Mouse (Mus musculus): Measurements from ENCODE around the gene Ebf4.

Gene Ebf4

DNA sequence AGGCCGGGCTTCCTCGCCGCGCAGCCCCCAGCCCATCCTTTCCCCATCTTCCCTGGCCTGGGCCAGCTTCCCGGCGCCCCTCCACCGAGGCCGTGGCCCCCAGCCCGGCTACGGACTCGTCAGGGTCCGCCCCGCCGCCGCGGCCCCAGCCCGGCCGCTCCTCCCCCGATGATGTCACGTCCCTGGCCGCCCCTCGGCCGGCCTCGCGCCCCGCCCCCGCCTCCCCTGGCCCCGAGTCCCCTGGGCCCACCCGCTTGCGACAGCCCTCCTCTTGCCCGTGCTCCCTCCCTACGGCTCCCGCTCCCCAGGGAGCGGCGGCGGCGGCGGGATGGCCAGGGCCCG is at the start of gene Ebf4:
Ebf4 (plus strand) TSS at position 234 of the 342 bp plus-strand sequence.
- under 1% methylated on average over 35 of the region's 39 CpGs for WGBS

DNA sequence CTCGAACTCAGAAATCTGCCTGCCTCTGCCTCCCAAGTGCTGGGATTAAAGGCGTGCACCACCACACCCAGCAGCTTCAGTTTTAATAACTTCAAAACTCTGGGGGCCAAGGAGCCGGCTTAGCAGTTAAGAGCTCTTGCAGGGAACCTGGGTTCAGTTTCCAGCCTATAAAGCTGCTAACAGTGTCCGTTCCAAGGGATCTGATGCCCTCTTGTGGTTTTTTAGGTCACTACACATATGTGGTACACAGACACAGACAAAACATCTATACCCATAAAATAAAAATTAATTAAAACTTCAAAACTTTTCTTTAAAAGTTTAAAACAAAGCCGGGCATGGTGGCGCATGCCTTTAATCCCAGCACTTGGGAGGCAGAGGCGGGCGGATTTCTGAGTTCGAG is 48.1 kb upstream of the Ebf4 start:
- 54% methylated on average over 9 of the region's 9 CpGs for WGBS

DNA sequence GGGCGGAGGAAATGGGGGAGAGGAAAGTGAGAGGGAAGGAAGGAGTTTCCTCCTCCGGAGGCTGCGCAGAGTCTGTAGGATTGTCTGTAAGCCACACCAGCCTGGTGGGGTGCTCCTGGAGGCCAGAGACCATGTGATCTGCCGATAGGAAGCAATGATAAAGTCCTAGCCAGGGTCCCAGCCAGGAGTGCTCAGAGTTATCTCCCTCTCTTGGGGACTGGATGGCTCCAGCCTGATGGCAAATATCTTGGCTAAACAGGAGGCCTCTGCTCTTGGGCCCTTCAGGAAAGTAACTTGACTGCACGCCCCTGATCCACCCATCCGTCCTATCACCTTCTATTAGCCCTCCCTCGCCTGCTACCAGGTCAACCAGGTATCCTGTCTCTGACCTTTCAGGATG is 46.7 kb upstream of the Ebf4 start:
- 83% methylated on average over 7 of the region's 7 CpGs for WGBS

DNA sequence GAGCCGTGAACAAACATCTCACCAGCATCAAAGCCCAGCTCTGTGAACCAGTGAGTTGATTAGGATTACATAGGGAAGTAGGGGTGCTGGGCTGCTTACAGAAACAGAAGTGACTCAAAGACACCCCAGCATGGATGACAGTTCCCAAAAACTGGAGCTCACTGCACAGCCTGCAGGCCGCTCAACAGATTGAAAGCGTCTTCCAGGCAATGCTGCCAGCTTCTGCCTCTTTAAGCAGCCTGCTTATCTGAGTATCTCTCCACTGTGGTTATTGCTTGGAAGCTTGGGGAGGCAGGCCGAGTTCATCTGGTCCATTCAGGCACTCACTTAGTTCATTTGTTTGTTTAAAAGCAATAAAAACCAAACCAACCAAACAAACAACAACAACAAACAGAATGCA is 38.2 kb upstream of the Ebf4 start:
- 66% methylated on average over 4 of the region's 4 CpGs for WGBS

DNA sequence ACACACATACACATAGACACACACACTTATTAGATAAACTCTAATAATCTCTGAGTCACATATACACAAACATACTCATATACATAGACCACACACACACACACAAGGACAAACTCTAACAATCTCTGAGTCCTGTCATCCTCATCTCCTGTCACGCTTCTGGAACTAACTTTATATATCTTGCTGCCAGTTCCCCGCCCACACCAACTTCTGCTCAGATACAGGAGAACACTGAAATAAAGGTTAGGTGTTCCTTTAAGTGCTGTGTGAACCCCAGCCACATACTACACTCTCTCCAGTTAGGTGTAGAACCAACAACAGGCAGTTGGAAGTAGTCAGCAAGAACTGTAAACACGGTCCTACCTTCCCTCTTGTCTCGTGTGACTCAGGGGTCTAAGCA is 34.1 kb upstream of the Ebf4 start:
- WGBS, result 72% methylated on average over 4 of the region's 4 CpGs

DNA sequence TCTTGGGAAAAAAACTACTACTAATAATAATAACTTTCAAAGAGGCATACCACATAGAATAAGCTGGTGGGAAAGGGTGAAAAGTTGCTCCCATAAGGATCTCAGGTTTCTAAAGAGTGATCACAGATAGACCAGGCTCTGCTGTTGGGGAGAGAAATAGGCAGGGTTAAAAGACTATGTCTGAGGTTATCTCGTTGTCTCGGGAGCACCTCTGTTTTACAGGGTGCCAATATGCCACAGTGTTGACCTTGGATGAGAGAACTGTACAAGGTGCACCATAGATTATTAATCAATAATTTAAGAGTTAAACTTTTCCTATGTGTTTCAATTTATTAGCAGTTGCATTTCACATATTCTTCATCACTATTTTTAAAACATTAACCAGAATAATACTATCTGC is 33.1 kb upstream of the Ebf4 start:
- WGBS, result 93% methylated on average over 2 of the region's 2 CpGs

DNA sequence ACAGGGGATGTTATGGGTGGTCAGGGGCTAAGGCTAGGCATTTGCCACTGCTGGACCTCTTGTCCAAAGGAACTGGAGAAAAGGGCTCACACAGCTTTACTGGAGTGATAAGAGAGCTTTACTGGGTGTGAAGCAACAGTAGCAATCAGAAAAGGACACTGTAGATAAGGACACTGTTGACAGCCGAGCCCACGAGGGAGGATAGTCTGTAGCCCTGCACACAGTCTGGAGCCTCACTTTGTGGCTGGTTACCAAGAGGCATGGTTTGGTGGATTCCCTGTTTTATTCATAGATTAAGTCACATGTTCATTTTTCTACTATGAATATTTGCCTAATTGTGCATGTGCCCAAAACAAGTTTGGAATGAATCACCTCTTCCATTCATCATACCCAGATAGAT is 32.6 kb upstream of the Ebf4 start:
- 83% methylated on average over 2 of the region's 2 CpGs for WGBS

GRCm38 (mm10) chr2:130265520-130265919 is 29.4 kb upstream of the Ebf4 start:
- WGBS, result 85% methylated on average over 1 of the region's 1 CpGs

DNA sequence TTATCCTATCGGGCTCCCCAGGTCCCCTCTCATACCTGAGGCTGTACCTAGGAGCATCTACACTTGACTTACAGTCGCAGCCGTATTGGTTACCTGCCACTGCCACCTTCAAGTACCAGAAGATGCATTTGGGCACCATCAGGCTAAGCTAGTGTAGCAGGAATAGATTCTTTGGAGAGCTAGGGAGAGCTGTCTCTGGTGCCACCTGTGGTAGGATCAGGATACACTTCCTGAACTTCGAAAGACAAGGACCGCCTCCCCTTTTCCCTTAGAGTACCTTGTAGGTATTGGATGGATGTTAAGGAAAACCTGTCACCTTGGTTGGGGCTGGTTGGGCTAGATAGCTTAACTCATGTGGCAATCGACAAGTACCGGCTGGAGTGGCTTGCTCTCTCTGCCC is 26.9 kb upstream of the Ebf4 start:
- 67% methylated on average over 7 of the region's 7 CpGs for WGBS

- under 1% methylated on average over 14 of the region's 14 CpGs for WGBS
Measured at GRCm38 (mm10) chr2:130273732-130274131, 21.2 kb upstream of the Ebf4 start.

- under 1% methylated on average over 68 of the region's 68 CpGs for WGBS
Measured at GRCm38 (mm10) chr2:130274149-130274861, 20.7 kb upstream of the Ebf4 start, which contains the start of gene Nop56. Gene Nop56 (plus strand): TSS chr2:130274430.

DNA sequence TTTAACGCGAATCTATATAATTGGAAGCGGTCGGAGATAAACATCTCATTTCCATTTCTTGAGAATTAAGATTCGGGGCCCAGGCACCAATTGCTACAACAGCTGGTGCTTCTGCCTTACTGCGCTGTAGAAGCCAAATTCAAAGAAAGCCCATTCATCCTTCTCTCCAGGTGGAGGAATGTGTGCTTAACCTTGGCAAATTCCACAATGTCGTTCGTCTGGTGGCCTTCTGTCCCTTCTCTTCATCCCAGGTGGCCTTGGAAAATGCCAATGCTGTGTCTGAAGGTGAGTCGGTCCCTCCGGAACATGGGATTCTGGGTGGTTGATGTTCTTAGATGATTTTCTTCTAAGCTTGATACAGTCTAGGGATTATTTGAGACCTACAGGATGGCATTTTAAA is 20.1 kb upstream of the Ebf4 start:
- WGBS, result 1% methylated on average over 10 of the region's 10 CpGs

GRCm38 (mm10) chr2:130275649-130276048 is 19.3 kb upstream of the Ebf4 start:
- WGBS, result 37% methylated on average over 6 of the region's 6 CpGs

DNA sequence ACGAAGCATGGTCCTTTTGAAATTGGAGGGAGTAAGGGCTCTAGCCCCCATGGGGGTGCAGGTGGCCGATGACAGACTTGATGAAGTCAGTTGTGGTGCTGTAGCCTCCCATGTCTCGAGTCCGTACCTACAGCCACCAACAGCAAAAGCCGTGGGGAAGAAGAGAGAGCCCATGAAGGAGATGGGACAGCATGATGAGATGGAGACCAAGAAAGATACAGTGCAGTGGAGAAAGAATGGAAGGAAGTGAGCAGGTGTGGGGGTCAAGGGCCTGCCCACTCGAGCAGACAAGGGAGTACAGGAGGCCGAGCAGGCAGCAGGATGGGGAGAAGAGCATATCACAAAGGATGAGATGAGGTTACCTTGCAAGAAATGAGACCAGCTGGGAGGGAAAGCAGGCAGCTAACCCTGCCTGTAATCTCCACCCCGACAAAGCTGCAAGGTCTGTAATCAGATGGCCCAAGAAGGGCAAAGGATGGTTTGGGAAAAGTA is 15.3 kb upstream of the Ebf4 start:
- WGBS, result 43% methylated on average over 8 of the region's 8 CpGs

- 21% methylated on average over 7 of the region's 7 CpGs for WGBS
Measured at GRCm38 (mm10) chr2:130280224-130280623, 14.7 kb upstream of the Ebf4 start.

- 23% methylated on average over 4 of the region's 4 CpGs for WGBS
Measured at GRCm38 (mm10) chr2:130280818-130281217, 14.2 kb upstream of the Ebf4 start.

GRCm38 (mm10) chr2:130283854-130284654 is 10.9 kb upstream of the Ebf4 start, which contains the start of gene Idh3b:
Gene Idh3b (minus strand): TSS chr2:130284547.
- WGBS, result 1% methylated on average over 51 of the region's 51 CpGs

GRCm38 (mm10) chr2:130289086-130289485 is 5.9 kb upstream of the Ebf4 start:
- 72% methylated on average over 4 of the region's 4 CpGs for WGBS

DNA sequence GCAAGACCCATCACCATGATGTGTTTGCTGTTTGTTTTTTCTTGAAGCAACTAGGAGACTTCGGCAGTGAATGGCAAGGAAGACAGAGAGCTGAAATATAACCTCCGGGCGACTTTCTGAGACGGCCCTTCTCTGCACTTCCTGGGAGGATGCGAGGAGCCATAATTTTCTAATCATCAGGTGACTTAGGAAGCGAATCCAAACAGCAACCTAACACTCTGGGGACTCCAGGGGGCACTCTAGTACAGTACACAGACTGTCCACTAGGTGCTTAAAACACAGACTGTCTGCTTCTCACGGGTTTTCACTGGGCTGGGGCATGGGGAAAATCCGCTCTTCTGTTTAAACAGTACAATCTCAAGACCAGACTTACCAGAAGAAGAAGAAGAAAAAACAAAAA is 3.5 kb upstream of the Ebf4 start:
- 9% methylated on average over 8 of the region's 8 CpGs for WGBS

GRCm38 (mm10) chr2:130293009-130293408 is 2.0 kb upstream of the Ebf4 start:
- 66% methylated on average over 3 of the region's 3 CpGs for WGBS

DNA sequence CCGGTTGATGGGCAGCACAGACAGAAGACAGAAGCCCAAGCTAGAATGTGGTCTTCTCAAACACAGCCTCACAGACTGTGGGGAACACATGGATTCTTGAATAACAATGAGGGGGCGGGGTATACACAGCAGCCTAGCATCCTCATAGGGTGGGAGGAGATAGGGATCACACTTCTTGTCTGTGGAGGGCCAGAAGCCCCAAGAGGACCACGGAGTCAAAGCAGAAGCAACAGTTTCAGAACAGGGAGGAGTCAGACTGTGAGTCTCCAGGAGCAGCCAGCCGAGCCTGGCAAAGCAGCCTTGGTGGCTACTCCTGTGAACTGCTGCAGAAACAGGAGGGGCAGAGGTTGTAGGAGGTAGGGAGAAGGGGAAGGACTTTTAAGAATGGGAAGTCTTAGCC is 1.5 kb upstream of the Ebf4 start:
- WGBS, result 16% methylated on average over 4 of the region's 4 CpGs

DNA sequence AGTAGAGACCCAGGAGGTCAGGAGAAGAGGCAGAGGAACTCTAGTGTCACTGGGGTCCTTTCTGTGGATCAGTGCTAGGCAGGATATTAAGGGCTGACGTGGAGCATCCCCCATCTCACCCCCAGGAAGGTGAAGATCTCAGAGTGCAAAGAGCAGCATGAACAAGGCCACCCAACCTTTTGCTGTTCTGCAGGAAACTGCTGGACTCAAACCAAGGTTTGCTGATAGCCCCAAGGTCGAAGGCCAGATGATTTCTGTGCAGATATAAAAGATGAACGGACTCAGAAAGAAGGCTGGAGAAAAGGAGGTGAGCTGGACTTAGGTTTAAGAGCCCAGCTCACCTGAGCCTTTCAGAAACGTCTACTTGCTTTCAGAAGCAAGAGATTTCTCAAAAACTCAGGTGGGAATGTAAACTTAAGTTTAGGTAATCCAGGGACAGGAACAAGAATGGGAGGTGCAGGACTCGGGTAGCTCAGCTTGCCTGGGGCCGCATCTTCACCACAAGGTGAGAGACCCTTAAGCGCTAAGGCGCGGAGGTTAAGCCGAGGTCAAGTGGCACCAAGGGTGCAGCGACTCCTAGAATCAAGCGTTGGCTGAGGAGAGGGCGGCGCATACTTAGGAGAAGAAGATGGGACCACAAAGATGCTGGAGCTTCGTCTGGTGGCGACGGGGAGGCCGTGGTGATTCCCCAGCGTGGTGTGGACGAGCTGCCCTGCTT is 592 bp upstream of the Ebf4 start:
- 20% methylated on average over 20 of the region's 20 CpGs for WGBS

Measured in cerebral cortex, adult 2 months (tissue).